Mouse (Mus musculus) retina, postnatal 1 day (tissue): Measurements from ENCODE around the gene Fshr.

Experiments used
- DNase-seq: peaks from one replicate; pipeline ENCODE4 v3.0.0-alpha.2; 2012

The Fshr gene

GRCm38 (mm10) chr17:89032981-89033380 lies 167.5 kb downstream of the Fshr start:
- DNase-seq: no peak

GRCm38 (mm10) chr17:89019518-89019917 lies 181.0 kb downstream of the Fshr start:
- DNase-seq: no peak

DNA sequence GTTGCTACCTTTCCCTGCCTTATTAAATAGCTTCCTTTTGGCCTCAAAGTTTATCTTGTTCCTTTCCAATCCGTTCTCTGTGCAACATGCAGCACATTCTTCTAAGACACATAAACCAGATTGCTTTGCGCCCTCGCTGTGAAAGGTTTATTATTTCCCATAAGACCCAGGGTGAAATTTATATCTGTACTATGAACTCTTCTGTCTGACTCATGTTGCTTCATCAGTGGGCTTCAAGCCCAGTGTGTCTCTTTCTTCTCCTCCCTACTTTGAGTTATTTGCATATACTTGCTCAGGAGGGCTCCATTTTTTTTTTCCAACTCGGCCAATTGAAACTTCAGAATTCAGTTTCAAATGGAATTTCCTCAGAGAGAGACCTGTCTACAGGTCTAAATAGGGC lies 183.5 kb downstream of the Fshr start:
- no peak for DNase-seq

DNA sequence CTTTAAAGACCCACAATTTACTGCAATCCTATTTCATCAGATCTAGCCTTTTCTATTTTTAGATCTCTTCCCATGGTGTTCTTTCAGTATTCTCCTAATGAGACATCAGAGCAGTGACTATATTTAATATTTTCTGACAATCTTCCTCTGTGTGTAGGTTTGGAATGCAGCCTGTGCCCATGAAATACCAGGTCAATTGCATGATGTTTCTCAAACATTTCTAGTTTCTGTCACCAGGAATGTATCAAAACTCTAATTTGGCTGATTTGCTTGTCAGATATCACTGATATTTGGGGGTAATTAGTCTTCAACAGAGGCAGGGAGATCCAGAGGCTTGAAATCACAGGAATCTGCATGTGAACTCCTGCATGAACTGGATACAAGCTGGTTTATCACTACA lies 186.8 kb downstream of the Fshr start:
- peak; percentile 51 for DNase-seq

DNA sequence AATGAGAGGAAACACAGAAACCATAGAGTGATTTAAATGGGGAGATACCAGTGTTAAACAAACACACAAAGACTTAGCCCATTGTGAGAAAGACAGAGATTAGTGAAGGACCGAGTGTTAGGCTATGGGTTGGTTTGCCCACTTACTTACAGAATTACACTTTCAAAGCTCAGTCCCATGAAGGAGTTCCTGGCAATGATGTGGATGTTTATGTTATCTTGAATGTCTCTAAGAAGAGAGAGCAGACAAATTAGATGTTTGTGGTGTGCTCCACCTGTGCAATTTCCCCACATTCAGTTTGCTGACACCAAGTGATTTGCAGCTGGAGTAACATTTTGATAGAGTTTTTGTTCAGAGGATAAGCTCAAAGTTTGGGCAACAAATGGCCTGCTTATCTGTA lies 191.4 kb downstream of the Fshr start:
- no peak for DNase-seq

DNA sequence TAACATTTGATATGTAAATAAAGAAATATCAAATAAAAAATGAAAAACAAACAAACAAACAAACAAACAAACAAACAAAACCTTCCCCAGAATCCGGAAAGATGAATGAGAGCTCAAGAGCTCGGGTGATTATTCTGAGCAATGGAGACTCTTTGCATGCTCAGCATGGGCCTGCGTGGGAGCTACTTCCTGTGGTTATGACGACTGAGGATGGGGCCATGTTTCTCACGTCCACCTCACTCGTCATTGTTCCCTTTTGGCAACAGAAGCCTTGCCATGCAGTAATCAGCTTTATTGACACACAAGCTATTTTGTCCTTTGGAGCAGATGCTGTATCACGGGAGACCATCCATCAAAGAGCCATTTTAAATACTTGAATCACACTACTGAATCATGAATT lies 191.8 kb downstream of the Fshr start:
- DNase-seq: no peak

- no peak for DNase-seq
These were observed 194.5 kb downstream of the Fshr start for GRCm38 (mm10) chr17:89005959-89006358.

GRCm38 (mm10) chr17:88999907-89000306 lies 200.6 kb downstream of the Fshr start:
- no peak for DNase-seq

DNA sequence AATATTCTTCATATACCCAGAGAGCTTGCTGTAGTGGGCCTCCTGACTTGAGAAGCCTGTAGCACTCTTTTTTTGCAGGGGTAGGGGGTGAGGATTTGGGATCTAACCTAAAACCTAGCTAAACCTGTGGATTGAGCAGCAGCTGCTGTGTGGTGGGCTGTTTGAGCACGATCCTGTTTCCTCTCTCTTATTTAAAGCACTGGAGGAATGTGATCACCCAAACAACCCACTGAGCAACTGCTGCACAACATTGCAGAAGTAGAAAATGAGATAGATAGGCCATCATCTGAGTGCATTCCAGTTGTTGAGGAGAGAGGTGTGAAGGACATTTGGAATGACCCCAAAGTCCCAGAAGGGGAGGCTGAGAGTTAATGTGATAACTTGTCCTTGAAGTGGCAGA lies 202.2 kb downstream of the Fshr start:
- no peak for DNase-seq

- DNase-seq: no peak
These were observed 209.2 kb downstream of the Fshr start for GRCm38 (mm10) chr17:88991238-88991637.

DNA sequence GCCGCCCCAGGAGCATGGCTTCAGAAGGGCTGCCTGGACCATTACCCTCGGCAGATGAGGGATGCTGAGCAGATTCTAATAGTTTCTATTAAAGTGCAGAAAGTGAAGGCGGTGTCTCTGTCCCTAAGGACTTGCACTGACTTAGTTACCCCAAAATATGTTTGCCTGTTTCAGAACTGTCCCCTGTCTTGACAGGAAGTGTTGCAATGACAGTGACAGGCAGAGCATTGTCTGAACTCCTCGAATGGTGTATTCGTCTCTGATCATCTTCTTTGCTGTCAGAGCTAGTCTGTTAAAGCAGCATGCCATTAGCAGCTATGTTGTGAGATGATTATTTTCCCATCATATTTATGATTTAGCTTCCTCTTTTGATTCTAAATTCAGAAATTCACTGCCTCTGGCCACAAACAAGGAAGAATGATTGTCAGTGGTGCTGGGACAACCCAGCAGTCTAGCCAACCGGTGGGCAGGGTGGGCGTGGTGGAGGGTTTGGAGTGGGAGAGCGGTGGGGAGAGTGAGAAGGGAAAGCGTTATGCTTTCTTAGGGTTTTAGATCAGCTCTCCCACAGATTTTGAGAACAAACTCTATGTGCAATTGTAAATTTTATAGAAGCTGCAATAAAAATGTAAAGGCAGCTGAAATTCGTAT lies 219.6 kb downstream of the Fshr start:
- no peak for DNase-seq

- DNase-seq: no peak
These were observed 225.9 kb downstream of the Fshr start for GRCm38 (mm10) chr17:88974538-88974937.

- no peak for DNase-seq
These were observed 234.4 kb downstream of the Fshr start for GRCm38 (mm10) chr17:88966028-88966427.

DNA sequence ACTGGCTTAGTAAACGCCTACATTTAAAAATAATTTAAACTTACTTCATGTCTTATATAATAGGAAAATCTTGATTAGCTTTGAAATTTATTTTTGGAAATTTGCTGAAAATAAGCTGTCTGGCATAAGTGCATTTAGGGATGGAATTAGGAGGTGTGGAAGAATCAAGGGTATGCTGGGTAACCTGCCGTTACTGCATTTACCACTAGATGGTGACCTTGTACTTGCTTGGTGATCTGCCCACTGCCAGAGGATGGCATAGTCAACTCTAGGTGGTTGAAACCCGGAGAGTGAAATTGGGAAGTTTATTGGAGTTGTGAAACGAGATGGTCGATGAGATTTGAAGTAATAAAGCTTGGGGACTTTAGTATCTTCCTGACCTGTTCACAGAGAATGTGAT lies 246.5 kb downstream of the Fshr start:
- peak; percentile 60 for DNase-seq

DNA sequence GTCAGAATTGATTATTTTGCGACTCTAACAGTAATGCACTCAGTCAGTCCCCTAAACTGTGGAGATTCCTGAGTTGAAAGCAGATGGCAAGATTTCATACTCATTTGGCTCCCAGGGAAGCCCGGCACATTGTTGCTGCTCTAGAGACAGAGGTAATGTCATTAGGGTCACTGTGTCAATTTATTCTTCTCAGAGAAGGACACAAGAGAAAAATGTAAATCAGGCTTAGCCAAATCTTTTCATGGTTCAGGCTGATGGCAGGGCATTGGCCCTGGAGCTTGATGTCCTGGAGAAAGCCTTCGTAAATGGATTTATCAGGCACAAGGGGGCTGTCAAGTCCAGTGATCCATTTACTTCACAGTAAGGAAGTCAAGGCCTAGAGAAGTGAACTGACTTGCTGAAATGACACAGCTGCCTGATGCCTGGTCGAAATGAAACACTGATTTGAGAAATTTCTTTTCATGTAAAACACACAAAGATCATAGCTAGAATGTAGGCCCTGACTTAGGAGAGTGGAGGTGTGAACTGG lies 262.3 kb downstream of the Fshr start:
- peak; percentile 68 for DNase-seq

DNA sequence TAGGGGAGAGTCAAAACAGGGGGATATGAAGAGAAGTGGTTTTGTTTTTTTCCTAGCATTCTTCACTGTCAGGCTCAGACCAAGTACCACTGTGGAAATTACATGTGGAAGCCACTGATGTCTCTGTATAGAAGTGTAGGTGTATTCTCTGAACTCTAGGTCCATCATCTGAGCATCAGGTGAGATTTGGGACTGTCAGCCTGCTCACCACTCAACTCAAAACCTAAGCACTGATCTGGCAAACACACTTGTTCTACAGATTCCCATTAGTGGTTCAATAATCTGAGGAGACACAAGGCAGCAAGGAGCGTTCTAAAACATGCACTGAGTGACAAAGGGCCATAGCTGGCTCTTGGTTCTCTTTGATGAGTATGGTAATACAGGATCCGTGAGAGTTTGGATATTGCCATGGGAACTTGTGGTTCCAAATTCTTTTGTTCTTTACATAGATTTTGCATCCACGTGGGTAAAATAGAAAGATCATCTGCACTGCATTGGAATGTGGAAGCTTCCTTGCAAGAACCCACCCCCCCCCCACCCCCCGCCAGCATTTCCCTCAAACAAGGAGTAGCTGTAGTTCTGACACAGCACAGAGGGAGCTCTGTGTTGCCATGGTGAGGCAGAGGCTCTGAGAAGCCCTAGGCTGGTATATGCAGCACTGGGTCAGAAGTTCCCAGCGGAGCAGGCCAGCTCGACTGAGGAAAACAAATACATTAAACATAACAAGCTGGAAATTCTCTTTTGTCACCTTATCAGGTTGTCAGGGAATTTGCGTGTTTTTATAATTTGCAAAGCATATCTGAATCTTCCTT lies 262.9 kb downstream of the Fshr start:
- peak; percentile 79 for DNase-seq

GRCm38 (mm10) chr17:88936941-88937340 lies 263.5 kb downstream of the Fshr start:
- DNase-seq: peak; percentile 3
